In genomic region chr2:25372644-25373391, GRCm38 (mm10) we compare ENCODE assay signal across 8 mouse cellular contexts. TPM values are rescaled to one million over a fixed set of nuclear protein-coding genes. Genes with fewer than 3 reads are reported as not detected.
DNase-seq lines count a peak whose midpoint lies in the region; ATAC-seq and TF ChIP-seq lines count a peak whose summit lies in the region.

No protein-coding gene starts in this region.

- intact Hi-C loops in gastrocnemius, postnatal 14 days (cut with DNase I; ENCODE audit: low total_unique reads), result no loop called here

- TF ChIP-seq CTCF in lung, embryonic 14.5 days (IDR thresholded peaks at IDR 0.05; ENCODE audit: low read depth), result no peak
- no peak for TF ChIP-seq CTCF in embryonic fibroblast, embryonic 13.5 days (IDR thresholded peaks at IDR 0.05; ENCODE audit: borderline replicate concordance, insufficient read depth, low read length)

- H3K27me3 ChIP-seq in lung, embryonic 14.5 days (ENCODE audit: insufficient read depth, low read length), result no peaks in the 10 kb centered on the region
- no peaks in the 10 kb centered on the region for H3K27me3 ChIP-seq in limb, embryonic 14.5 days (ENCODE audit: control insufficient read depth, insufficient read depth, low read length)
- H3K27me3 ChIP-seq in neural tube, embryonic 14.5 days (ENCODE audit: control insufficient read depth, insufficient read depth, low read length), result 0 out of 2 replicates have a peak, but pooled peaks cover 3% of the 10 kb centered on the region

- peak overlapping the region; percentile 72 for H3K9ac ChIP-seq in lung, embryonic 14.5 days
- H3K9ac ChIP-seq in limb, embryonic 14.5 days (ENCODE audit: low read depth, low read length, severe bottlenecking), result peak overlapping the region; percentile 54
- peak overlapping the region; percentile 55 for H3K9ac ChIP-seq in neural tube, embryonic 14.5 days (replicated peaks; ENCODE audit: low read depth, low read length)

- WGBS in lung, embryonic 14.5 days, result 1% methylated on average over 42 of the region's 42 CpGs
- WGBS in limb, embryonic 14.5 days, result 3% methylated on average over 42 of the region's 42 CpGs
- 2% methylated on average over 42 of the region's 42 CpGs for WGBS in neural tube, embryonic 14.5 days

- peak; percentile 17 for ATAC-seq in lung, embryonic 14.5 days (ENCODE audit: insufficient read depth)
- no peak for ATAC-seq in limb, embryonic 14.5 days (ENCODE audit: low FRiP score, low read depth)
- peak; percentile 10; the same call in 1 of the 2 replicates for ATAC-seq in neural tube, embryonic 14.5 days (ENCODE audit: low read depth)
- ATAC-seq in monocyte, adult 5-6 weeks (replicated peaks; ENCODE audit: insufficient number of reproducible peaks, low FRiP score, low TSS enrichment, poor library complexity, severe bottlenecking), result no peak

- peak overlapping the region; percentile 95 for H3K4me2 ChIP-seq in lung, embryonic 14.5 days
- H3K4me2 ChIP-seq in limb, embryonic 14.5 days (replicated peaks; ENCODE audit: low read depth, low read length, severe bottlenecking), result peak overlapping the region; percentile 96
- peak overlapping the region; percentile 96 for H3K4me2 ChIP-seq in neural tube, embryonic 14.5 days (ENCODE audit: low read depth, low read length)

- H3K9me3 ChIP-seq in lung, embryonic 14.5 days (ENCODE audit: low read depth, low read length), result no peaks in the 10 kb centered on the region
- H3K9me3 ChIP-seq in limb, embryonic 14.5 days (ENCODE audit: control insufficient read depth, low read length), result no peaks in the 10 kb centered on the region
- H3K9me3 ChIP-seq in neural tube, embryonic 14.5 days (ENCODE audit: control insufficient read depth, low read length), result no peaks in the 10 kb centered on the region

- DNase-seq in lung, embryonic 14.5 days, result no peak
- DNase-seq in lung, postnatal 4 days, result no peak
- no peak for DNase-seq in limb, embryonic 14.5 days (ENCODE audit: low spot score)
- no peak for DNase-seq in gastrocnemius, postnatal 14 days
- no peak for DNase-seq in frontal cortex, postnatal 25 days (ENCODE audit: low spot score in 2 of 2)

- peak overlapping the region; percentile 85 for H3K4me3 ChIP-seq in lung, embryonic 14.5 days (ENCODE audit: low read depth, low read length)
- H3K4me3 ChIP-seq in embryonic fibroblast, embryonic 13.5 days (ENCODE audit: insufficient read depth, low read length), result peak overlapping the region; percentile 73
- H3K4me3 ChIP-seq in limb, embryonic 14.5 days (replicated peaks; ENCODE audit: low read length), result peak overlapping the region; percentile 70
- H3K4me3 ChIP-seq in neural tube, embryonic 14.5 days (ENCODE audit: low read depth, low read length), result peak overlapping the region; percentile 56

- H3K36me3 ChIP-seq in lung, embryonic 14.5 days (ENCODE audit: insufficient read depth), result peaks cover 31% of the 10 kb centered on the region
- peaks cover 22% of the 10 kb centered on the region for H3K36me3 ChIP-seq in limb, embryonic 14.5 days (ENCODE audit: control insufficient read depth, insufficient read depth, low read length)
- H3K36me3 ChIP-seq in neural tube, embryonic 14.5 days (ENCODE audit: control insufficient read depth, insufficient read depth, low read length), result no peaks in the 10 kb centered on the region

- peak overlapping the region; percentile 54; the same call in 1 of the 2 replicates for H3K27ac ChIP-seq in lung, embryonic 14.5 days (ENCODE audit: low read depth)
- no peak overlapping the region for H3K27ac ChIP-seq in embryonic fibroblast, embryonic 13.5 days (ENCODE audit: insufficient read depth, low read length)
- no peak overlapping the region for H3K27ac ChIP-seq in limb, embryonic 14.5 days (replicated peaks; ENCODE audit: low read depth, low read length)
- no peak overlapping the region; the same call in 1 of the 2 replicates for H3K27ac ChIP-seq in neural tube, embryonic 14.5 days (ENCODE audit: low read depth, low read length)

- no peak for TF ChIP-seq POLR2A in embryonic fibroblast, embryonic 13.5 days (IDR thresholded peaks at IDR 0.05; ENCODE audit: low read depth, low read length)
- TF ChIP-seq POLR2A in limb, embryonic 14.5 days (IDR thresholded peaks at IDR 0.05; ENCODE audit: borderline replicate concordance, extremely low read depth, insufficient read depth, insufficient read length), result no peak

- peaks cover 5% of the 10 kb centered on the region; the same call in 1 of the 2 replicates for H3K4me1 ChIP-seq in lung, embryonic 14.5 days (ENCODE audit: insufficient read depth)
- H3K4me1 ChIP-seq in embryonic fibroblast, embryonic 13.5 days (ENCODE audit: control insufficient read depth, insufficient read depth, low read length), result no peaks in the 10 kb centered on the region
- peaks cover 21% of the 10 kb centered on the region for H3K4me1 ChIP-seq in limb, embryonic 14.5 days (ENCODE audit: control insufficient read depth, insufficient read depth, low read length)
- H3K4me1 ChIP-seq in neural tube, embryonic 14.5 days (ENCODE audit: control insufficient read depth, insufficient read depth, low read length), result peaks cover 8% of the 10 kb centered on the region; the same call in 1 of the 2 replicates

RNA-seq across cellular contexts. Expression of gene Sapcd2, which starts 0.7 kb away (rescaled TPM):
- 42.0 and 45.5 TPM in 2 replicates for polyA plus RNA-seq in lung, embryonic 14.5 days (2014; fragmentation: Nextera tagmentation; extraction: Ambion mirVana)
- polyA plus RNA-seq in embryonic fibroblast, embryonic 13.5 days (2011; ENCODE audit: insufficient read length, low read depth, missing spikeins), result 3.3 and 5.2 TPM in 2 replicates
- 42.5 and 59.7 TPM in 2 replicates for polyA plus RNA-seq in limb, embryonic 14.5 days (2012; rRNA removed)
- polyA plus RNA-seq in limb, embryonic 14.5 days (2014; fragmentation: Nextera tagmentation; extraction: Ambion mirVana), result 33.1 and 35.9 TPM in 2 replicates
- polyA plus RNA-seq in neural tube, embryonic 14.5 days (2014; fragmentation: Nextera tagmentation; extraction: Ambion mirVana), result 6.9 and 7.8 TPM in 2 replicates
- total RNA-seq in gastrocnemius, postnatal 14 days (2021), result 1 to 10 TPM; 1.2 to 1.6 TPM
- 4.3 TPM in 1 of 3 replicates, not detected in the others for total RNA-seq in monocyte, adult 5-6 weeks (2017)

RNA-seq across cellular contexts. Expression of gene Uap1l1, which starts 7.3 kb away (rescaled TPM):
- polyA plus RNA-seq in lung, embryonic 14.5 days (2014; fragmentation: Nextera tagmentation; extraction: Ambion mirVana), result 17.4 and 20.1 TPM in 2 replicates
- 40.0 and 42.2 TPM in 2 replicates for polyA plus RNA-seq in embryonic fibroblast, embryonic 13.5 days (2011; ENCODE audit: insufficient read length, low read depth, missing spikeins)
- 8.2 and 10.7 TPM in 2 replicates for polyA plus RNA-seq in limb, embryonic 14.5 days (2012; rRNA removed)
- polyA plus RNA-seq in limb, embryonic 14.5 days (2014; fragmentation: Nextera tagmentation; extraction: Ambion mirVana), result 15.8 and 17.6 TPM in 2 replicates
- 4.6 and 5.2 TPM in 2 replicates for polyA plus RNA-seq in neural tube, embryonic 14.5 days (2014; fragmentation: Nextera tagmentation; extraction: Ambion mirVana)
- 1 to 10 TPM; 5.2 to 5.8 TPM for total RNA-seq in gastrocnemius, postnatal 14 days (2021)
- 6.6 to 19.5 TPM (median 12.9 TPM) in 3 replicates for total RNA-seq in monocyte, adult 5-6 weeks (2017)

RNA-seq across cellular contexts. Expression of gene Dpp7, which starts 16.7 kb away (rescaled TPM):
- 13.9 and 16.6 TPM in 2 replicates for polyA plus RNA-seq in lung, embryonic 14.5 days (2014; fragmentation: Nextera tagmentation; extraction: Ambion mirVana)
- polyA plus RNA-seq in embryonic fibroblast, embryonic 13.5 days (2011; ENCODE audit: insufficient read length, low read depth, missing spikeins), result 29.9 and 32.9 TPM in 2 replicates
- 43.6 and 50.6 TPM in 2 replicates for polyA plus RNA-seq in limb, embryonic 14.5 days (2012; rRNA removed)
- polyA plus RNA-seq in limb, embryonic 14.5 days (2014; fragmentation: Nextera tagmentation; extraction: Ambion mirVana), result 24.7 and 25.8 TPM in 2 replicates
- polyA plus RNA-seq in neural tube, embryonic 14.5 days (2014; fragmentation: Nextera tagmentation; extraction: Ambion mirVana), result 23.9 and 27.1 TPM in 2 replicates
- 1 to 10 TPM; 6.0 to 6.6 TPM for total RNA-seq in gastrocnemius, postnatal 14 days (2021)
- 24.8 to 101 TPM (median 57.4 TPM) in 3 replicates for total RNA-seq in monocyte, adult 5-6 weeks (2017)

RNA-seq across cellular contexts. Expression of gene Entpd2, which starts 22.9 kb away (rescaled TPM):
- 0.92 and 1.2 TPM in 2 replicates for polyA plus RNA-seq in lung, embryonic 14.5 days (2014; fragmentation: Nextera tagmentation; extraction: Ambion mirVana)
- polyA plus RNA-seq in embryonic fibroblast, embryonic 13.5 days (2011; ENCODE audit: insufficient read length, low read depth, missing spikeins), result 0.33 and 2.2 TPM in 2 replicates
- 3.3 and 3.9 TPM in 2 replicates for polyA plus RNA-seq in limb, embryonic 14.5 days (2012; rRNA removed)
- 2.1 and 2.6 TPM in 2 replicates for polyA plus RNA-seq in limb, embryonic 14.5 days (2014; fragmentation: Nextera tagmentation; extraction: Ambion mirVana)
- polyA plus RNA-seq in neural tube, embryonic 14.5 days (2014; fragmentation: Nextera tagmentation; extraction: Ambion mirVana), result 1.6 and 10.6 TPM in 2 replicates
- 10 to 100 TPM; 19.0 to 25.2 TPM for total RNA-seq in gastrocnemius, postnatal 14 days (2021)
- not detected in 3 replicates for total RNA-seq in monocyte, adult 5-6 weeks (2017)

RNA-seq across cellular contexts. Expression of gene Npdc1, which starts 26.3 kb away (rescaled TPM):
- 19.5 and 20.5 TPM in 2 replicates for polyA plus RNA-seq in lung, embryonic 14.5 days (2014; fragmentation: Nextera tagmentation; extraction: Ambion mirVana)
- 86.0 and 107 TPM in 2 replicates for polyA plus RNA-seq in embryonic fibroblast, embryonic 13.5 days (2011; ENCODE audit: insufficient read length, low read depth, missing spikeins)
- 76.2 TPM in 2 replicates for polyA plus RNA-seq in limb, embryonic 14.5 days (2012; rRNA removed)
- polyA plus RNA-seq in limb, embryonic 14.5 days (2014; fragmentation: Nextera tagmentation; extraction: Ambion mirVana), result 38.9 and 42.9 TPM in 2 replicates
- 397 and 496 TPM in 2 replicates for polyA plus RNA-seq in neural tube, embryonic 14.5 days (2014; fragmentation: Nextera tagmentation; extraction: Ambion mirVana)
- total RNA-seq in gastrocnemius, postnatal 14 days (2021), result 10 to 100 TPM; 24.0 to 28.1 TPM
- not detected in 3 replicates for total RNA-seq in monocyte, adult 5-6 weeks (2017)

Comparison
In these comparisons a context has a peak if more than half of its experiments do, and no peak if none do; other contexts are left out.
1. ATAC-seq: peak in lung, embryonic 14.5 days (single experiment) and neural tube, embryonic 14.5 days (single experiment); none in limb, embryonic 14.5 days (single experiment) and monocyte, adult 5-6 weeks (single experiment).
2. Peak in every context shown above with its lines, with median percentiles within 50 percentile points of each other: H3K4me2 ChIP-seq, H3K4me3 ChIP-seq and H3K9ac ChIP-seq.